Mouse (Mus musculus) testis, adult 2 months (tissue): ENCODE measurements at regions not wholly inside any gene's neighbourhood (a gene's known extent, or its start where the extent isn't known, plus 50 kb on each side); places are given as distances from the start of the nearest gene placed in this dataset.
A peak's percentile ranks its signal among the peaks of the same experiment; 100 is the strongest.

Experiments used
- H3K27ac ChIP-seq: fragments of 200-500 bp; 2 replicates; pipeline ENCODE4 v1.5.1; 2012; ENCODE audit warnings: low read depth, low read length; ENCODE audit not compliant: control insufficient read depth, insufficient read depth
- H3K27me3 ChIP-seq: fragments of 200-500 bp; 2 replicates; pipeline ENCODE4 v1.6.1; 2012; ENCODE audit warnings: mild to moderate bottlenecking, low read length, moderate library complexity; ENCODE audit not compliant: control insufficient read depth, insufficient read depth
- H3K36me3 ChIP-seq: fragments of 200-500 bp; 2 replicates; pipeline ENCODE4 v1.6.1; 2012; ENCODE audit warnings: mild to moderate bottlenecking, low read length; ENCODE audit not compliant: control insufficient read depth, insufficient read depth
- H3K4me1 ChIP-seq: fragments of 200-500 bp; 2 replicates; pipeline ENCODE4 v1.6.1; 2012; ENCODE audit warnings: low read length; ENCODE audit not compliant: control insufficient read depth, insufficient read depth
- H3K4me3 ChIP-seq: fragments of 200-500 bp; 2 replicates; pipeline ENCODE4 v1.5.1; 2012; ENCODE audit warnings: low read depth, mild to moderate bottlenecking, low read length, moderate library complexity, mixed read lengths; ENCODE audit not compliant: control insufficient read depth
- CTCF ChIP-seq: fragments of 200-500 bp; IDR thresholded peaks from 2 replicates; pipeline ENCODE4 v1.5.1; 2012; ENCODE audit warnings: low read depth, mild to moderate bottlenecking, inconsistent platforms, low read length, moderate library complexity; ENCODE audit not compliant: control insufficient read depth, insufficient read depth, insufficient replicate concordance
- POLR2A ChIP-seq: fragments of 200-500 bp; IDR thresholded peaks from 2 replicates; pipeline ENCODE4 v1.6.1; 2012; ENCODE audit warnings: low read depth, mild to moderate bottlenecking, inconsistent platforms, low read length, moderate library complexity; ENCODE audit not compliant: control insufficient read depth

DNA sequence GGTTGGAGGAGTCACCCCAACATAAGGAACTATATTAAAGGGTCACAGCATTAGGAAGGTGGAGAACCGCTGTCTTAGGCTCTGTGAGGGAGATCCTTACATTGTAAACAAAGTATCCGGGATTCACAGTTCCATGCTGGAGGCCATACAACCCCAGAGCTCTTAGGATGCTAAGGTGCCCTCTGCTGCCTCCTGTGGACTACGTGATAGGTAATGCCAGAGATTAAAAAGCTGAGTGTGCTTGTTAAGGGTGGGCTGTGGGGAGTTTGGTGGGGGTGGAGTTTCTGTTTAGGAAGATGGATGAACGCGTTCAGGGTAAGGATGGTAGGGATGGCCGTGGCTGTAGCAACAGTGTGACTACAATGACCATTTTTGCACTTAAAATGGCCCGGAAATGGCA lies 148.4 kb upstream of the Ubl3 start:
- Histone ChIP-seq H3K27me3 (no peaks in the 10 kb centered on the region), H3K27ac (no peak overlapping the region), H3K4me3 (no peak overlapping the region), H3K4me1 (peaks cover 6% of the 10 kb centered on the region), H3K36me3 (no peaks in the 10 kb centered on the region)
- TF ChIP-seq CTCF (no peak), POLR2A (no peak)

DNA sequence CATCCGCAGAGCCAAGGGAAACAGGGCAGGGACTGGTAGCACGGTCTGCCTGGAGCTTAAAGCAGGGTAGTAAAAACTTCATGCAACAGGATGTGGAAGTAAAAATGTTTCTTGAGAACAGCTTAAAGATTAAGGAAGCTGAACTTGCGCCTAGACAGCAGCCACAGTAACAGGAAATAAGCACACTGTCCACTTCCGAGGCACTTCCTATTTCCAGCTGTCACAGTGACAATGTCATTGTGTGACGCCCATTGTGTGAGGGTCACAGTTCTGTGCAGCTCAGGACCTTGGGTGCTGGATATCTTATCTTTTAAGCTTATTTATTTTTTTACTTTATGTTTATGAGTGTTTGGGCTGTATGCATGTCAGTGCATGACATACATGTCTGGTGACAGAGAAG lies 147.7 kb upstream of the Ubl3 start:
- Histone ChIP-seq H3K27me3 (no peaks in the 10 kb centered on the region), H3K27ac (no peak overlapping the region), H3K4me1 (peaks cover 6% of the 10 kb centered on the region), H3K4me3 (no peak overlapping the region), H3K36me3 (no peaks in the 10 kb centered on the region)
- TF ChIP-seq CTCF, result no peak
- no peak for TF ChIP-seq POLR2A

DNA sequence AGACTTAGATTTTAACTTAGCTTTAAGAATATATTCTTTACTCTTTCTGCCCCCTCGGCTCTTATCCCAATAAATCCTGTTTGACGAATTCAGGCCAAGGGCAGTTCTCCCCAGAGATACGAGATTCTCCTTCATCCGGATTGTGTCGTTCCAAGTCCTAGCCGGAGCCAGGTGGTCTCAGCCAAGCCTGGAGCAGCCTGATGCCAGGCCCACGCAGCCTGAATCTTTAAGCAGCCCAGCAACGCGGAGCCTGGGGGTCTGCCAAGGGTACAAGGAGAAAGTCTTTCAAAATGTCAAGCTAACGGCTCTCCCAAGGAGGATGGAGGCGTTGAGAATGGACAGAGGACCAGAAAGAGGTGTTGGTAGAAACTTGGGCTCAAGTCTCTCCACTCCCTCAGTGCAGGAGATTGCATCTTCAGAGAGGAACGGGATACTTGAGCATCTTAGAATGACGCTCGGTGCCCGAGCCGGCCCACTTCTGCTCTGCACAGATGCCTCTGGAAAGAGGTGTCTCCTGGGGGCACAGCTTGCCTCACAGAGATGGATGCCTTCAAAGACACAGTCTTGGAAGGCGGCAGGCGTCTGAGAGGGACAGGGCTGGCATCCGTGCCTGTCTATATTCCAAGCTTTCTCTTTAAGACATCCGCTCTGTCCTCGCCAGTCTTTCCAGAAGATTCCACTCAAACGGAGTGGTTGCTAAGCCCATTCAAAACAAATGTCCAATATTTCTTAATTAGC lies 145.2 kb upstream of the Ubl3 start:
- Histone ChIP-seq H3K4me1 (peaks cover 6% of the 10 kb centered on the region), H3K36me3 (no peaks in the 10 kb centered on the region), H3K27me3 (no peaks in the 10 kb centered on the region), H3K27ac (no peak overlapping the region), H3K4me3 (no peak overlapping the region)
- no peak for TF ChIP-seq POLR2A
- TF ChIP-seq CTCF, result no peak

DNA sequence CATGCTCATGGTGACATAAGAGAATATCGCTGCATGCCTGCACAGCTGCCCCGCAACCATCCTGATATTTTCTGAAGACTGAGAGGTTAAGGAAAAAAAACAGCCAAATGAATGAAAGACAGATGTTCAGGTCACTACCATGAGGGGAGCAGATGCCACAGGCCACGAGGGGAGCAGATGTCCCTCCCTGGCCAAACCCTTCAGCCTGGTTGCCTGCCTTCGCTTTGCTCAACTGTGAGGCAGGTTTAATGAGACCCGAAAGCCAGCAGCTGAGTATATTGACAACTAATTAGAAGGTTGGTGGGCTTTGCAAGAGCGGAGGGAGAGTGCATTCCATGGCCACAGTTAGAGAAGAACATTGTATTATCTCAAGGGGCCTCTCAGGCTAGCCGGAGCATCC lies 141.8 kb upstream of the Ubl3 start:
- H3K27me3 ChIP-seq, result no peaks in the 10 kb centered on the region
- H3K36me3 ChIP-seq, result no peaks in the 10 kb centered on the region
- H3K4me3 ChIP-seq, result no peak overlapping the region
- H3K4me1 ChIP-seq, result peaks cover 11% of the 10 kb centered on the region
- no peak overlapping the region for H3K27ac ChIP-seq
- no peak for TF ChIP-seq CTCF
- TF ChIP-seq POLR2A, result no peak

DNA sequence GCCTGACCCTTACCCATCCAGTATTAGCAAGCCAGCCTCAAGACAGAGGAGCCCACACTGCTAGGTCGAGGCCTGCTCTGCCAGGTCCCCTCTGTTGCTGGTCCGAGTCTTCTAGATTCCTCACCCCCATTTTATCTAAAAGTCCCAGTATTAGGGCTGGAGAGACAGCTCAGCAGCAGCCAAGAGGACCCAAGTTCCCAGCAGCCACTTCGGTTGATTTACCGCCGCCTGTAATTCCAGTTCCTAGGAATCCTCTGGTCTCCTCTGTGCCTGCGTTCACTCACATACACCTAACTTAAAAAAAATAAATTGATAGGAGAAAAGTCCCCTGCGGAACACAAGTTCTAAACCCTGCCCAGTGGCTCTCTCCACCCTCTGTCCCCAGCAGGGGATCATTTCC lies 138.9 kb upstream of the Ubl3 start:
- Histone ChIP-seq H3K27ac (peak overlapping the region; percentile 81), H3K27me3 (no peaks in the 10 kb centered on the region), H3K36me3 (no peaks in the 10 kb centered on the region), H3K4me1 (peaks cover 11% of the 10 kb centered on the region), H3K4me3 (no peak overlapping the region)
- TF ChIP-seq POLR2A (no peak), CTCF (no peak)

DNA sequence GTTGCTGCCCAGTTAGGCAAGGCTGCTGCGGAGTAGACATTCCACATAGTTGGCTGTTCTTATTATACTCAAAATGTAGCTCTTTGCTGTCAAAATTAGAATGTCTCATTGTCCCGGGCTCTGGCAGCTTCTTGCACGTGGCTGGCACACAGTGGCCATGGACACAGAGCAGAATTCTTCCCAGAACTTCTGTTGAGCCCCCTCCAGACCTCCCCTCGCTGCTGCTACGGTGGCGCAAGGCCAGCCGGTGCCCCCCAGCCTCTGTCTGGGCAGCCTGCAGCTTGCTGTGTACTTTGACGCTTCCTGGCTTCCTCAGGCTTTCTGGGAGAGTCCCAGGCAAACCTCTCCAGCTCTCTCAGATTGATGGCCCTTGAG lies 138.2 kb upstream of the Ubl3 start:
- H3K27ac ChIP-seq, result peak overlapping the region; percentile 81
- peaks cover 11% of the 10 kb centered on the region for H3K4me1 ChIP-seq
- H3K36me3 ChIP-seq, result no peaks in the 10 kb centered on the region
- TF ChIP-seq CTCF, result no peak
- TF ChIP-seq POLR2A, result no peak
- H3K27me3 ChIP-seq, result no peaks in the 10 kb centered on the region
- H3K4me3 ChIP-seq, result no peak overlapping the region; the same call in 1 of the 2 replicates

DNA sequence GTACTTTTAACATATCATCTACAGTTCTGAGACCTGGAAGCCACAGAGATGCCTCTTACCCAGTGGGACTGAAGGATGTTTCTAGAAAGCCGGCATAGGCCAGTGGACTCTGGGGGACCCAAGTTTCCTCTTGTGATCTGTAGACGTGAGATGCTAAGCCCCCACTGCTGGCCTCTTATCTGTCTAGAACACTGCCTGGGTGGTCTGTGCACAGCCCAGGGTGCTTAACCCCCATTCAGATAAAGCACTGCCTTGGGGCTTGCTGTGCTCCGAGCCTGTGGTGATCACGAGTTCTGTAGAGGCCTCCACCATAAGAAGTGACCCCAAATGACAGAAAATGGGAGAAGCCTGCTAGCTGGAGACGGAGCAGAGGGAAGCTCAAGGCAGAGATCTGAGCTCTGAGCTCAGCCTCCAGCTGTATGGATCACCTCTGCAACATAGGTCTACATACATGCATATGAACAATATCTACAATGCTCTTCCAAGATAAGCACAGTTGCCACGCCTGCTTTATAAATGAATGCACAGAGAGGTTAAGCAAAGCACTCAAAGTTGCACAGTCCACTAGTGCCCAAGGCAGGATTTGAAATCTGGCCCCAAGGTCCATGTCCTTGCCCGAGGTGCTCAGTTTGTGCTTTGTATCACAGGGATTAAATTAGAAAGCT lies 137.7 kb upstream of the Ubl3 start:
- Histone ChIP-seq H3K36me3 (no peaks in the 10 kb centered on the region), H3K4me1 (peaks cover 11% of the 10 kb centered on the region), H3K27me3 (no peaks in the 10 kb centered on the region), H3K27ac (no peak overlapping the region), H3K4me3 (no peak overlapping the region)
- TF ChIP-seq CTCF (no peak), POLR2A (no peak)
